Comparison of ENCODE assay signal across 8 mouse cellular contexts in the genomic region with DNA sequence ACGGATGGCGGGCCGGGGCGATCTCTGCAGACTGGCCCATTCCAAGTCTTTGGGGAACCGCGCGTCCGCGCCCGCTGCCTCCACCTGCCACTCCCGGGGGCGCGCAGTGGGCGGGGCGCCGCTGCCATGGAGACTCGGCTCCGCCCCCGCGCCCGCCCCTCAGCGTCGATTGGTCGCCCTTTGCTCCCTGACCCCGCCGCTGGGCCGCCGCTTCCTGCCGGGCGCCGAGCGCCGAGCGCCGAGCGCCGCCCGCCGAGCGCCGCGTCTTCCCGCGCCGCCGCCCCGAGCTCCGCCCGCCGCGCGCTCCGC. TPM values are rescaled to one million over a fixed set of nuclear protein-coding genes. Genes with fewer than 3 reads are reported as not detected.
A peak's percentile ranks its signal among the peaks of the same experiment; 100 is the strongest.
DNase-seq lines count a peak whose midpoint lies in the region; ATAC-seq and TF ChIP-seq lines count a peak whose summit lies in the region.

Gene Galnt2 (plus strand): TSS at position 216 of the 309 bp plus-strand sequence.

- CTCF ChIA-PET in Patski (lab: Charles Lee): no interaction called here

- H3K36me3 ChIP-seq in hindbrain, embryonic 13.5 days: no peaks in the 10 kb centered on the region

- H3K27me3 ChIP-seq in Patski: no peaks in the 10 kb centered on the region
- no peaks in the 10 kb centered on the region for H3K27me3 ChIP-seq in hindbrain, embryonic 13.5 days

- ATAC-seq in Patski: peak; percentile 75
- ATAC-seq in hindbrain, embryonic 13.5 days (ENCODE audit: low FRiP score): peak; percentile 75

- peak within 1 kb of the TSS; percentile 98 for H3K4me2 ChIP-seq in hindbrain, embryonic 13.5 days

- in situ Hi-C loops in Patski (cut with MboI; ENCODE audit: low pct_unique_long_range_greater_than_20kb): loop anchor here (5.0 kb wide), 1 partner anchor 179 kb away; no protein-coding TSS in a partner anchor

- POLR2A ChIA-PET in Patski (lab: Charles Lee): no interaction called here

- TF ChIP-seq CTCF in Patski (IDR thresholded peaks at IDR 0.05): no peak

- H3K9me3 ChIP-seq in hindbrain, embryonic 13.5 days: no peaks in the 10 kb centered on the region

- no peak for DNase-seq in Patski (ENCODE audit: low read depth, low spot score)
- DNase-seq in cerebellum, adult 9-11 months: peak; percentile 92
- peak; percentile 84 to 85 for DNase-seq in frontal cortex, postnatal 25 days (ENCODE audit: low spot score in 2 of 2)
- DNase-seq in layer of hippocampus, postnatal 25 days (ENCODE audit: extremely low spot score in 1 of 2, low spot score in 1 of 2): peak; percentile 86 to 88
- peak; percentile 91 for DNase-seq in lung, postnatal 14 days
- peak; percentile 73 for DNase-seq in retina, adult 2 months (ENCODE audit: low read depth, low spot score)
- peak; percentile 94 for DNase-seq in thymus, postnatal 25 days

- peak within 1 kb of the TSS; percentile 91 for H3K4me3 ChIP-seq in hindbrain, embryonic 13.5 days

- H3K9ac ChIP-seq in hindbrain, embryonic 13.5 days: peak within 1 kb of the TSS; percentile 93

- H3K4me1 ChIP-seq in hindbrain, embryonic 13.5 days (replicated peaks): peaks cover 41% of the 10 kb centered on the region

- 1% methylated on average over 33 of the region's 53 CpGs for WGBS in hindbrain, embryonic 13.5 days

- peak within 1 kb of the TSS; percentile 81 for H3K27ac ChIP-seq in hindbrain, embryonic 13.5 days

RNA-seq across cellular contexts. Expression of gene Galnt2, which starts in this region (rescaled TPM):
- polyA plus RNA-seq in Patski (2021): 129 TPM
- polyA plus RNA-seq in hindbrain, embryonic 13.5 days (2015; fragmentation: Nextera tagmentation; extraction: Ambion mirVana): 49.9 and 52.8 TPM in 2 replicates
- total RNA-seq in layer of hippocampus, postnatal 25 days (2021): 10 to 100 TPM; 35.5 to 45.9 TPM
